Mouse (Mus musculus): ENCODE measurements around the gene 1810010H24Rik. TPM values are rescaled to one million over a fixed set of nuclear protein-coding genes. Genes with fewer than 3 reads are reported as not detected.
"Not testable (repeated sequence)": the region's sequence is repeated elsewhere in the genome, so short reads cannot be mapped to it uniquely, and the experiment has no call there.

The 1810010H24Rik gene
- polyA plus RNA-seq, 1 experiment from 2014 or later = 7.8 TPM

DNA sequence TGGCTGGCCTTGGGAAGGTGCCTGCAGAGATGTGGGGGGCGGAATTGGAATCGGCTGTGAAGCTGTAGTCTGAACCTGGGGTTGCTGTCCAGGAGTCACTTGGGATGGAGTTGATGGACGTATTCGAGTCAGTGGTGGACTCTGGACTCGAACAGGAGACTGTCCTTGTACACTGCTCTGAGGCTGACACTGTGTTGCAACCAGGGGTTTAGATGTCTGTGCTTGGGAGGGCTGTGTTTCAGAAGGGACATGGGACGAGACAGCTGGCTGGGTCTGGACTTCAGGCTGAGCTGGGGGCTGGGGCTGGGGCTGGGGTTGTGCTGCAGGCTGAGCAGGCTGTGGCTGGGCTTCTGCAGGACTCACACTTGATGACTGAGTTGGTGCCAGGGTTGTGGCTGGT, 29.4 kb downstream of the 1810010H24Rik start:
- no peak overlapping the region for H3K27ac ChIP-seq
- 96% methylated on average over 6 of the region's 6 CpGs for WGBS
- peaks cover 88% of the 10 kb centered on the region for H3K36me3 ChIP-seq (replicated peaks; ENCODE audit: control insufficient read depth, insufficient read depth)
- H3K4me1 ChIP-seq (replicated peaks; ENCODE audit: control insufficient read depth, insufficient read depth, low read length) = no peaks in the 10 kb centered on the region
- no peaks in the 10 kb centered on the region for H3K9me3 ChIP-seq (ENCODE audit: control insufficient read depth, low read length)
- DNase-seq (ENCODE audit: low spot score) (no peak), ATAC-seq (ENCODE audit: low FRiP score) (no peak)
- no peak overlapping the region for H3K4me2 ChIP-seq (replicated peaks)
- H3K9ac ChIP-seq = no peak overlapping the region
- H3K27me3 ChIP-seq (ENCODE audit: control insufficient read depth, insufficient read depth, low read length) = no peaks in the 10 kb centered on the region
- no peak overlapping the region for H3K4me3 ChIP-seq (replicated peaks; ENCODE audit: low read length)

DNA sequence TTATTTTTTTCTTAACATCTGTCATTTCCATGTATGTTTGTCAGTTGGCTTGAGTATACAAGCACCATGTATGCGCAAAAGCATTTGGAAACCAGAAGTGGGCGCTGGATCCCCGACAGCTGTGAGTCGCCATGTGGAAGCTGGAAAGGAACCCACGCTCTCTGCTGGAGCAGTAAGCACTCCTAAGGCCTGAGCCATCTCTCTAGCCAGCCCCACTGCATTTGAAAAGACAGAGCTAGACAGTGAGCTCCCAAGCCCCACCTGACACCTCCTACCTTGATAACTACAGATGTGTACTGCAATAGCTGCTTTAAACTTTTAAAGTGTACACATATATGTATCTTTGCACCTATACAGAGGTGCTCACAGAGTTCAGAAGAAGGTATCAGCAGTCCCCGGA, 31.9 kb downstream of the 1810010H24Rik start:
- Histone ChIP-seq H3K9me3 (ENCODE audit: control insufficient read depth, low read length) (no peaks in the 10 kb centered on the region), H3K4me3 (replicated peaks; ENCODE audit: low read length) (no peak overlapping the region), H3K4me2 (replicated peaks) (no peak overlapping the region), H3K27me3 (ENCODE audit: control insufficient read depth, insufficient read depth, low read length) (no peaks in the 10 kb centered on the region), H3K27ac (no peak overlapping the region), H3K4me1 (replicated peaks; ENCODE audit: control insufficient read depth, insufficient read depth, low read length) (no peaks in the 10 kb centered on the region), H3K9ac (no peak overlapping the region), H3K36me3 (replicated peaks; ENCODE audit: control insufficient read depth, insufficient read depth) (peaks cover 99% of the 10 kb centered on the region)
- ATAC-seq (ENCODE audit: low FRiP score) (no peak), DNase-seq (ENCODE audit: low spot score) (no peak)
- WGBS = 92% methylated on average over 6 of the region's 6 CpGs

DNA sequence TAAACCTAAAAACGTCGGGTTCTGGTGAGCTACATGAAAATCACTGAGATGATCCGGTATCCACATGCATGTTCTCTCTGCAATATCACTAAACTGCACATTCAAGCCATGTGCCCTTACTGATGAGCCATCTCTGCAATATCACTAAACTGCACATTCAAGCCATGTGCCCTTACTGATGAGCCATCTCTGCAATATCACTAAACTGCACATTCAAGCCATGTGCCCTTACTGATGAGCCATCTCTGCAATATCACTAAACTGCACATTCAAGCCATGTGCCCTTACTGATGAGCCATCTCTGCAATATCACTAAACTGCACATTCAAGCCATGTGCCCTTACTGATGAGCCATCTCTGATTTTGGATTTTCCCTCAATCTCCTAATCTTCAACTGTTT, 34.2 kb downstream of the 1810010H24Rik start:
- ATAC-seq (ENCODE audit: low FRiP score); H3K9ac ChIP-seq: not testable (repeated sequence)
- H3K36me3 ChIP-seq (replicated peaks; ENCODE audit: control insufficient read depth, insufficient read depth) = peaks cover 98% of the 10 kb centered on the region

DNA sequence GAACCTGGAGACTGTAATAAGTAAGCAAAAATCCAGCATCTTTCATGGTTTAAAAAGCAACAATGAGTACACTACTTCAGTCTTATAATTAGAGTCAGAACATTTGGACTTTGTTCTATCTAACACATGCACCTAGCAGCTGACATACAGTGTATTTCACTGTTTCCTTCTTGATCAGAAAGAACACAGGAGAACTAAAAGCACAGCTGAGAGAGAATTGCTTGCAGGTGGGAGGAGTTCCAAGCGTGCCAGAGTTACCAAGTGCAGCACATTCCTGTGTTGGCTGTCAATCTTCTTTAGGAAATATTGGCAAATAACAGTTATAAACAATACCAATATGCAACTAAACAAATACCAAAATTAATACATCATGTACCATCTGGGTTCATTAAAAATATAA, 35.5 kb downstream of the 1810010H24Rik start:
- peaks cover 98% of the 10 kb centered on the region for H3K36me3 ChIP-seq (replicated peaks; ENCODE audit: control insufficient read depth, insufficient read depth)
- 94% methylated on average over 1 of the region's 1 CpGs for WGBS
- no peak overlapping the region for H3K4me3 ChIP-seq (replicated peaks; ENCODE audit: low read length)

More for the DNA sequence above, 34.2 kb downstream of the 1810010H24Rik start:
- not testable (repeated sequence) for H3K27me3 ChIP-seq (ENCODE audit: control insufficient read depth, insufficient read depth, low read length); H3K9me3 ChIP-seq (ENCODE audit: control insufficient read depth, low read length); H3K4me3 ChIP-seq (replicated peaks; ENCODE audit: low read length); H3K4me2 ChIP-seq (replicated peaks); H3K27ac ChIP-seq; H3K4me1 ChIP-seq (replicated peaks; ENCODE audit: control insufficient read depth, insufficient read depth, low read length); DNase-seq (ENCODE audit: low spot score)
- 97% methylated on average over 3 of the region's 3 CpGs for WGBS

DNA sequence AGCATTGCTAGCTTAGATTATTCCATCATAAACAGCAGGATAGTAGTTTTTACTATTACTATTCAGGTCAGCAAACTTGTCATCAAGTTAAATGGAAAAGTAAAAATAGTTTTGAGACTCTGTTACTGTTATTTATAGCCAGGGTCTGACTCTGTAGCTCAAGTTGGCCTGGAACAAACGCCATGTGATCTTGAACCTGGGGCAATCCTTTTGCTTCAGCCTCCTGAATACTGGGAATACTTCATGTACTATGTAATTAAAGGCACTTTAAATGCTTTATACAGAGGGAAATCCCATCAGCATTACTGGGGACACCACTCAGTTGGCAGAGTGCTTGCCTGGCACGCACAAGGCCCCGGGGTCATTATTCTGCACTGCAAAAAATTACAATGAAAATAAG, 37.6 kb downstream of the 1810010H24Rik start:
- no peaks in the 10 kb centered on the region for H3K27me3 ChIP-seq (ENCODE audit: control insufficient read depth, insufficient read depth, low read length)
- 92% methylated on average over 3 of the region's 3 CpGs for WGBS
- ATAC-seq (ENCODE audit: low FRiP score) = no peak

More for the DNA sequence above, 35.5 kb downstream of the 1810010H24Rik start:
- DNase-seq (ENCODE audit: low spot score) (no peak), ATAC-seq (ENCODE audit: low FRiP score) (no peak)
- no peak overlapping the region for H3K27ac ChIP-seq
- H3K27me3 ChIP-seq (ENCODE audit: control insufficient read depth, insufficient read depth, low read length) = no peaks in the 10 kb centered on the region
- H3K9me3 ChIP-seq (ENCODE audit: control insufficient read depth, low read length) = no peaks in the 10 kb centered on the region
- no peak overlapping the region for H3K9ac ChIP-seq
- no peaks in the 10 kb centered on the region for H3K4me1 ChIP-seq (replicated peaks; ENCODE audit: control insufficient read depth, insufficient read depth, low read length)
- H3K4me2 ChIP-seq (replicated peaks) = no peak overlapping the region

DNA sequence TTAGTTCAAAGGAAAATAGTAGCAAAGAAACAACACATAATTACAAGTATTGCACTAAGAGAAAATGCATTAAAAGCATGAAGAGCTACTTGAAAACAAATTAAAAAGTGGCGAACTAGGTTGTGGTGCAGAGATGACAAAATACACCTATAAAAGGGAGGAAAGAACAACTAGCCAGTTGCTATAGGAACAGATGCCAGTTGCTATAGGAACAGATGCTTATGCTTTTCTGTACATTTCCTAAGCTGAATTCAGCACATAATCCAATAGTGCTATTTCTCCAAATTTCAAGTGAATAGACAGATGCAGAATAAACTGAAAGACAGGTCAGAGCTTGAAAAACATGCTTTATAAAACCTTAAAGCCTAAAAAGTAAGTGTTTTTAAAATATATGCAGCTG, 39.1 kb downstream of the 1810010H24Rik start:
- 98% methylated on average over 1 of the region's 1 CpGs for WGBS
- Histone ChIP-seq H3K36me3 (replicated peaks; ENCODE audit: control insufficient read depth, insufficient read depth) (peaks cover 86% of the 10 kb centered on the region), H3K9me3 (ENCODE audit: control insufficient read depth, low read length) (no peaks in the 10 kb centered on the region), H3K27ac (no peak overlapping the region), H3K4me1 (replicated peaks; ENCODE audit: control insufficient read depth, insufficient read depth, low read length) (no peaks in the 10 kb centered on the region), H3K4me3 (replicated peaks; ENCODE audit: low read length) (no peak overlapping the region), H3K9ac (no peak overlapping the region), H3K27me3 (ENCODE audit: control insufficient read depth, insufficient read depth, low read length) (no peaks in the 10 kb centered on the region), H3K4me2 (replicated peaks) (no peak overlapping the region)
- ATAC-seq (ENCODE audit: low FRiP score) (no peak), DNase-seq (ENCODE audit: low spot score) (no peak)

More for the DNA sequence above, 37.6 kb downstream of the 1810010H24Rik start:
- H3K9me3 ChIP-seq (ENCODE audit: control insufficient read depth, low read length) = no peaks in the 10 kb centered on the region
- no peak for DNase-seq (ENCODE audit: low spot score)
- H3K9ac ChIP-seq = no peak overlapping the region
- no peaks in the 10 kb centered on the region for H3K4me1 ChIP-seq (replicated peaks; ENCODE audit: control insufficient read depth, insufficient read depth, low read length)
- H3K4me2 ChIP-seq (replicated peaks) = no peak overlapping the region
- H3K4me3 ChIP-seq (replicated peaks; ENCODE audit: low read length) = no peak overlapping the region
- peaks cover 98% of the 10 kb centered on the region for H3K36me3 ChIP-seq (replicated peaks; ENCODE audit: control insufficient read depth, insufficient read depth)
- H3K27ac ChIP-seq = no peak overlapping the region

DNA sequence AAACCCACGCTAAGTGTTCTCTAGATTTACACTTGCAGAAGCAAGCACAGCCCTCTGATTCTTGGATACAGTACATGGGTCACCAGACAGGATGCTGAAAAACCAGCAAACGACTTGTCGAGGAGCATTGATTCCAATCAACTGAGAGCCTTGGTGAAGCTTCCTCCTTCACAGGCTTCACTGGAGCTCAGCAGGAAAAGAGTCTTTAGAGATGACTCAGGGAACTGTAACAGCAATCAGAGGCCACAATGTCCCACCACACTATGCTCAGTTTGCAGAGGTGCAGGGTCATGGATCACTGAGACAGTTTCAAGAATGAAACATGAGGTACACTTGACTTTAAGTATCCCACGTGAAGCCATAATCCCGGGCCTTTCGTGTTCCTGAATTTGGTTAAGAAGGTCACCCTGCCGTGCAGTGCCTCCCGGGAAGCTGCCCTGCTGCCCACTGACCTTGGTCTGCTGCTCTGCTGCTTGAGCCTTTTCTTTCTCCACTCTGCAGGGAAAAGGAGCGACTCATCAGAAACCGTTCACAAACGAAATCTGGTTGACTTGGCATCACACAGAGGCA, 39.8 kb downstream of the 1810010H24Rik start:
- Histone ChIP-seq H3K4me2 (replicated peaks) (no peak overlapping the region), H3K9ac (no peak overlapping the region), H3K9me3 (ENCODE audit: control insufficient read depth, low read length) (no peaks in the 10 kb centered on the region), H3K27me3 (ENCODE audit: control insufficient read depth, insufficient read depth, low read length) (no peaks in the 10 kb centered on the region), H3K36me3 (replicated peaks; ENCODE audit: control insufficient read depth, insufficient read depth) (peaks cover 80% of the 10 kb centered on the region), H3K4me1 (replicated peaks; ENCODE audit: control insufficient read depth, insufficient read depth, low read length) (no peaks in the 10 kb centered on the region), H3K4me3 (replicated peaks; ENCODE audit: low read length) (no peak overlapping the region), H3K27ac (no peak overlapping the region)
- ATAC-seq (ENCODE audit: low FRiP score) (no peak), DNase-seq (ENCODE audit: low spot score) (no peak)
- WGBS = 91% methylated on average over 11 of the region's 11 CpGs

Other genes with a start within 250 kb of the 1810010H24Rik start
- 8.6 and 9.7 TPM in 2 replicates for gene Polg2, start 246.1 kb upstream of the 1810010H24Rik start, polyA plus RNA-seq (2014; fragmentation: Nextera tagmentation; extraction: Ambion mirVana)
- 417 and 429 TPM in 2 replicates for gene Ddx5, start 236.5 kb upstream of the 1810010H24Rik start, polyA plus RNA-seq (2014; fragmentation: Nextera tagmentation; extraction: Ambion mirVana)
- 10.8 and 11.4 TPM in 2 replicates for gene Cep95, start 236.4 kb upstream of the 1810010H24Rik start, polyA plus RNA-seq (2014; fragmentation: Nextera tagmentation; extraction: Ambion mirVana)
- gene Smurf2, start 105.0 kb upstream of the 1810010H24Rik start, polyA plus RNA-seq (2014; fragmentation: Nextera tagmentation; extraction: Ambion mirVana) = 18.7 and 18.8 TPM in 2 replicates
- 150 and 177 TPM in 2 replicates for gene Kpna2, start 26.1 kb upstream of the 1810010H24Rik start, polyA plus RNA-seq (2014; fragmentation: Nextera tagmentation; extraction: Ambion mirVana)
- 36.2 and 40.6 TPM in 2 replicates for gene Bptf, start 106.4 kb downstream of the 1810010H24Rik start, polyA plus RNA-seq (2014; fragmentation: Nextera tagmentation; extraction: Ambion mirVana)
- 44.3 and 49.4 TPM in 2 replicates for gene Nol11, start 163.7 kb downstream of the 1810010H24Rik start, polyA plus RNA-seq (2014; fragmentation: Nextera tagmentation; extraction: Ambion mirVana)